Mouse (Mus musculus) mouse trophoblast stem cell (cell line): ENCODE results near the gene Rbsn.

ENCODE experiments used
- in situ Hi-C, 2 experiments: fragments of 300-500 bp; cut with MseI, MboI; formaldehyde crosslinking; loops; 2 replicates in 1 of 2; 3 replicates in 1 of 2; pipeline ENCODE4 v1.15.1; 2025

The Rbsn gene

DNA sequence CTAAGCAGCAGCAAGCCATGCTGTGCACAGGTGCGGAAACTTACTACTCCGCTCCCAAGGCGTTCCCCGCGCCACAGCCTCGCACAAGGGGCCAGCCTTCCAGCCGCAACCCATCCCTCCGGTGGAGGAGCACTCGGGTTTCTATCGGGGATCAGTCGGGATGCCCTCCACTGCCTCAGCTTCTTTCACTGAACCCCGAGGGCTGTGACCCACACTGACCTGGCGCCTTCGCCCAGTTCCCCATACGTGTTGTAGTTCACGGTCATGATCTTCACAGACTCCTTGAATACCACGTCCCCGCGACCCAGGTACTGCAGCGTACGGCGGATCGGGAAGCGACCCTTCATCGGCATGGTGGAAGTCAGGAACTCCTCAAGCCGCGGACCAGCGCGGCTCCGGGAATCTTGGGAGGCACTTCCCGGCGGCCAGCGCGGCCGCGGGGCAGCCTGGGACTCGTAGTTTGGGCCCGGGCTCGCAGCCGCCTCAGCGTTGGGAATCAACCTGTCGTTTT is 31.0 kb downstream of the Rbsn start, which contains the start of gene Mrps25:
Gene Mrps25, minus strand, starts transcription at position 413 of the 511 bp plus-strand sequence.
- in situ Hi-C loops: no loop called here

DNA sequence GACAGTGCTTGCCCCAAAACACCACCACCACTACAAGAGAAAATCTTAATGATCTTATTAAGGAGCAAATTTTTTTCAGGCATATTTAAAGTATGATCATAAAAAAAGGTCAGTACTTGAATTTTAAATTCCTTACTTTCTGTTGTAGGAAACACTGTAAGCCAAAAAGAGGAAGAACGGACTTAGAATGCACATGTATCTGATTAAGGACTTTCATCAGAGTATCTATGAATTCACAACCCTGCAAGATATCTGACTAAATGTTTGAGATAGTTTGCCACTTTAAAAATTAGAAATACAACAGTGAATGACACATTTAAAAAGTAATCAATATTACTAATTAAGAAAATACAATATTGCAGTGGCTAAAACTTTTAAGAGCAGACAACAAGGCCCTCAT is 38.3 kb downstream of the Rbsn start:
- in situ Hi-C loops: no loop called here

DNA sequence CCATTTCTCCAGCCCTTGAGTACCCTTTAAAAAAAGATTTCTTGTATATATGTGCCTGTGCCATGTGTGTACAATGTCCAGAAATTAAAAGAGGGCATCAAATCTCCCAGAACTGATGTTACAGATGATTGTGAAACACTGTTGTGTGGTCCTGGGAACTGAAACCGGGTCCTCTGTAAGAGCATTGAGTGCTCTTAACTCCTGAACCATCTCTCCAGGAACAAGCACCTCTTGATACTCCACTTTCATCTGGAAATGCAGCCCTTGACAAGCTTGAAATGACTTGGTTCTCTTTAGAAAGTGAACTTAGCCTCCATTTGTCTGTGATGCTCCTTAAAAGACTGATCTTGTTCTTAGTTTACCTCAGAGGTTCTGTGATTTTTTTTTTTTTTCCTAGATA is 52.0 kb downstream of the Rbsn start:
- in situ Hi-C loops: no loop called here

DNA sequence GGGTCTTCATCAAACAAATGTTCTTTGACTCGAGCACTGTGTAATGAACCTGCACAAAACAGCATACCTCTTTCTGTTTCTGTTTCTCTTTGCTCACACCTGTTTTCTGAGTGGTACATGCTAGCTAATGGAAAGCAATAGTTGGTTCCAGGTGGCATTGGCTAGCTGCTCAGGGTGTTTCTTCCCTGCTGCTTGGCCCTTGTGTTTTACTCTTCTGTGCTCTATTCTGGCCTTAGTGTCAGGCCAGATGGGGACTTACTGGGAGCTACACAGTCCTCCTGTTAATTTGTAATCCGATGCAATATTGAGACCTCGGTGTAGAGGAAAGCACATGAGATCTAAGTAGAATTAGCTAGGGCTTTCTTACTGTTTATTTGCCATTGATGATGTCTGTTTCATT is 55.9 kb downstream of the Rbsn start:
- in situ Hi-C loops: no loop called here

DNA sequence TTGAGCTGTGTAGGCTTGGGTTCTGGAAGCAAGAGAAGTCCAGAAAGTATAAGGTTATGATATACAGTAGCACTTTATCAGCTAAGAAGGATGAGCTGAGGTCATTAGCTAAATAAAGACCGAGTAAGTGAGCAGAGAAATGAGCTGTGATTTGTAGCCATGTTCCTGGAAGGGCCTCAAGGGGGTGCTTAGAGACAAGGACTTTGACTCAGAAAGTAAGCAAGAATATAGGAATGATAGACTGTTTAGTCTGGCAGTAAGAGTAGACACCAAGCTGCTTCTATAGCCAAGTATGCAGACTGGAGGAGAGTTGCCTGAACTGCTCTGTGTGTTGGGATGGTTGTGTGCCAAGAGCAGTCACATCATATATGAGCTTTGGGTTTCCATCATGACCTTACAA is 61.0 kb downstream of the Rbsn start:
- in situ Hi-C loops: no loop called here

DNA sequence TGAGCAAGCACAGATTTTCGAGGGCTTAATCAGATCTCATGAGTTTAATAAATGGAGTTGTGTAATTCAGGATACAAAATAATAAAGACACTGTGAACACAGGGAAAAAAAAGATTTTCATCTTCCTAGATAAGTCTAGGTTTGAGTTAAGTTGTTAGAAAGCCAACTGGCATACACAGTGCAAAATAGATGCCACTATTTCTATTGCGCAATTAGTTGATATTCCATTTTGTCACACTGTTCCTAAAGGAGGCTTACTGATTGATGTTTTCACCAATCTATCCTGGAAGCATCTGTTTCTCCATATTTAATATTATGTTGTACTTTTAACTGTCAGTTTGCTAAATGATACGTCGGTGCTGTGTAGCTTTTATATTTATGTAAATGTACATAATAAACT is 68.8 kb downstream of the Rbsn start:
- in situ Hi-C loops: no loop called here
